Mouse (Mus musculus) liver, embryonic 14.5 days (tissue): Measurements from ENCODE around the gene Gadd45g.

Source experiments
- CTCF ChIP-seq: IDR thresholded peaks from 2 replicates; pipeline ENCODE4 v1.5.1; 2016; ENCODE audit warnings: antibody characterized with exemption, low read depth, control low read depth
- EP300 ChIP-seq: IDR thresholded peaks from 2 replicates; pipeline ENCODE4 v1.6.1; 2016; ENCODE audit warnings: antibody characterized with exemption, low read depth

GRCm38 (mm10) chr13:51845072-51845471, 1.4 kb upstream of the Gadd45g start:
- TF ChIP-seq CTCF = no peak
- no peak for TF ChIP-seq EP300
